Mouse (Mus musculus) E14TG2a.4 (cell line): Measurements from ENCODE around the gene Ptpn6.

Source experiments
- CTCF ChIP-seq: conservative IDR thresholded peaks from 2 replicates; pipeline ENCODE4 v1.5.1; 2014; ENCODE audit warnings: low read length
- POU5F1 ChIP-seq: IDR thresholded peaks from 2 replicates; pipeline ENCODE4 v1.6.1; 2014; ENCODE audit warnings: low read length, borderline replicate concordance

DNA sequence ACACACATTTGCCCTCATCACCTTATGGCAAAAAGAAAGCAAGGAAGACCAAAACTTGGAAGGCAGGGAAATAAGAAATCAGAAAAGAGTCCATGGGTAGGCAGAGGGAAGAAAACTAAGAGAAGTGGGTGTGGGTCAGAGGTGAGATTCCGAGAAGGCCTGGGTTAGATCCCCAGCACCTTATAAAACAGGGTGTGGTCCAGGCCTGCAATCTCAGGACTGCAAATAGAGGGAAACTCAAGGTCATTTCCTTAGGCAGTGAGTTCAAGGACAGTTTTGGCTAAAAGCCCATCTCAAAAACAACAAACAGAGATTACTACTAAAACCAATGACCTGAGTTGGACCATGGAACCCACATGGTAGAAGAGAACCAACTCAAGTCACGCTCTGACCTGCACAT, 15.3 kb upstream of the Ptpn6 start:
- TF ChIP-seq CTCF = no peak
- no peak for TF ChIP-seq POU5F1
